ENCODE assay signal across 10 mouse cellular contexts in the genomic region with DNA sequence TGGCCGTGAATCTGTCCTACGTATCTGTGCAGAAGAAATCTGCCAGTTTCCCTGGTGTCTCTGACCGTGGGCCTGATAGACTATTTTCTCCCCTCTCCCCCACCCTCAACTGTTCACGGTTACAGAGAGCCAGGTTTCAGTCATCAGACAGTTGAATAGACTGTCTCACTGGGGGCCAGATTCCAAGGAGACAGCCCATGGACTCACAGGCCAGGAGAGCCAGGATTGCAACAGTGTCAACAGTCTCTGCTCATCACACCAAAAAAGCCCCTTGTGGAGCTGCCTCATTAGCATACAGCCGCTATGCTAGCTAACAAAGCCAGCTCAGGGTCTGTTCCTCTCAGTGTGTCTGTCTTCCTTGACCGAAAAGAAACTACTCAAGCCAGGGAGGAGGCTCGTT.
A peak's percentile ranks its signal among the peaks of the same experiment; 100 is the strongest.
DNase-seq lines count a peak whose midpoint lies in the region; ATAC-seq lines count a peak whose summit lies in the region.
"Had no signal": no experiment of that assay in that cellular context is flagged by ENCODE, and none has a peak within 500 bp of the region (broad histone marks: within the 10 kb centered on the region; RNA-seq: fewer than 3 reads in every experiment).

No protein-coding gene starts in this region.

- H3K27me3 ChIP-seq in forebrain, embryonic 16.5 days (replicated peaks; ENCODE audit: control insufficient read depth, insufficient read depth, low read length), result no peaks in the 10 kb centered on the region
- H3K27me3 ChIP-seq in megakaryocyte, embryonic 14.5 days (replicated peaks), result no peaks in the 10 kb centered on the region
- no peaks in the 10 kb centered on the region for H3K27me3 ChIP-seq in kidney, embryonic 14.5 days (ENCODE audit: control insufficient read depth, insufficient read depth, low read length)

- WGBS in forebrain, embryonic 16.5 days, result 11% methylated on average over 7 of the region's 7 CpGs
- 55% methylated on average over 7 of the region's 7 CpGs for WGBS in kidney, embryonic 14.5 days

- H3K9me3 ChIP-seq in forebrain, embryonic 16.5 days (ENCODE audit: control insufficient read depth, low read length), result no peaks in the 10 kb centered on the region
- H3K9me3 ChIP-seq in megakaryocyte, embryonic 14.5 days, result no peaks in the 10 kb centered on the region
- H3K9me3 ChIP-seq in kidney, embryonic 14.5 days (ENCODE audit: control insufficient read depth, low read length), result no peaks in the 10 kb centered on the region

- H3K4me2 ChIP-seq in forebrain, embryonic 16.5 days (ENCODE audit: low read length), result 0 out of 2 replicates have a peak overlapping the region, but pooled peaks have one; percentile 14
- H3K4me2 ChIP-seq in kidney, embryonic 14.5 days (replicated peaks; ENCODE audit: low read depth, low read length), result no peak overlapping the region

- H3K4me1 ChIP-seq in forebrain, embryonic 16.5 days (replicated peaks; ENCODE audit: control insufficient read depth, insufficient read depth, low read length), result peaks cover 62% of the 10 kb centered on the region
- H3K4me1 ChIP-seq in megakaryocyte, embryonic 14.5 days, result peaks cover 83% of the 10 kb centered on the region
- H3K4me1 ChIP-seq in kidney, embryonic 14.5 days (ENCODE audit: control insufficient read depth, insufficient read depth, low read length), result peaks cover 20% of the 10 kb centered on the region

- peak overlapping the region; percentile 99 for H3K27ac ChIP-seq in forebrain, embryonic 16.5 days (ENCODE audit: low read length)
- no peak overlapping the region for H3K27ac ChIP-seq in kidney, embryonic 14.5 days (ENCODE audit: low read depth, low read length)
- H3K27ac ChIP-seq: macrophage had no signal

- H3K36me3 ChIP-seq in forebrain, embryonic 16.5 days (ENCODE audit: control insufficient read depth, insufficient read depth), result no peaks in the 10 kb centered on the region
- peaks cover 72% of the 10 kb centered on the region for H3K36me3 ChIP-seq in megakaryocyte, embryonic 14.5 days (replicated peaks; ENCODE audit: low read length)
- H3K36me3 ChIP-seq in kidney, embryonic 14.5 days (ENCODE audit: control insufficient read depth, insufficient read depth, low read length), result no peaks in the 10 kb centered on the region

- no peak overlapping the region for H3K4me3 ChIP-seq in forebrain, embryonic 16.5 days (replicated peaks; ENCODE audit: low read length)
- H3K4me3 ChIP-seq in megakaryocyte, embryonic 14.5 days (replicated peaks), result peak overlapping the region; percentile 84
- no peak overlapping the region for H3K4me3 ChIP-seq in kidney, embryonic 14.5 days (ENCODE audit: low read length)

- peak overlapping the region; percentile 30 for H3K9ac ChIP-seq in forebrain, embryonic 16.5 days (replicated peaks; ENCODE audit: low read depth, low read length)
- no peak overlapping the region for H3K9ac ChIP-seq in kidney, embryonic 14.5 days (ENCODE audit: low read depth, low read length)

- peak; percentile 61 for ATAC-seq in forebrain, embryonic 16.5 days
- no peak for ATAC-seq in kidney, embryonic 14.5 days (ENCODE audit: low FRiP score, low TSS enrichment)

- peak; percentile 36 for DNase-seq in CD4-positive, CD25-positive, alpha-beta regulatory T cell, adult 2 months (ENCODE audit: low read depth, low spot score)
- peak; percentile 77 for DNase-seq in Muller cell, postnatal 12 days (ENCODE audit: inconsistent ontology term)
- no peak for DNase-seq in lung, postnatal 14 days
- DNase-seq in cerebellum, adult 18-20 months, result no peak
- DNase-seq in urinary bladder, postnatal 10 days (ENCODE audit: low spot score), result no peak
- DNase-seq: heart, postnatal 10 days had no signal

Comparison
In these comparisons a context has a peak if more than half of its experiments do, and no peak if none do; other contexts are left out.
1. DNase-seq: peak in CD4-positive, CD25-positive, alpha-beta regulatory T cell, adult 2 months (single experiment) and Muller cell, postnatal 12 days (single experiment); none in lung, postnatal 14 days (single experiment), cerebellum, adult 18-20 months (0 of 2) and urinary bladder, postnatal 10 days (single experiment).